Mouse (Mus musculus): ENCODE results near the gene Ctsw. TPM values are rescaled to one million over a fixed set of nuclear protein-coding genes. Genes with fewer than 3 reads are reported as not detected.

Ctsw gene
- polyA plus RNA-seq, 1 experiment from 2014 or later = 3.7 TPM

DNA sequence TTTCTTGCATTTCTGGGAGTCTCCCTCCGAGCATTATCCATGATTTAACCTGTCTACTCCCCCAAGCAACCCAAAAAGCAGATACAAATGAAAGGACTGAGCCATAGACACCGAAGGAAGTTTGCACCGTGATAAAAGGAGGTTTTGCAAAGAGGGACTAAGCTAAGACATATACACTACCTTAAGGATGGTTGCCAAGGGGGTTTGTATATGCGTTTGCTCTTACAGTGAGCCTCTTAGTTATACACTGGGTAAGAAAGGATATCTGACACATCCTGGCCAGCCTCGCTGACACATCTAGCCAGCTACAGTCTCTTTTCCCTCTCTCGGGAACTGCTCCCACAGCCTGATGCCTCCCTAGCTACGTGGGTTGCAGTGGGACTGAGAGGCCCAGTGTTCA is 34.4 kb downstream of the Ctsw start:
- WGBS = 64% methylated on average over 7 of the region's 7 CpGs
- Histone ChIP-seq H3K4me3 (peak overlapping the region; percentile 15; the same call in 1 of the 2 replicates), H3K9me3 (replicated peaks) (no peaks in the 10 kb centered on the region), H3K4me2 (replicated peaks) (peak overlapping the region; percentile 49), H3K36me3 (0 out of 2 replicates have a peak, but pooled peaks cover 4% of the 10 kb centered on the region), H3K27ac (no peak overlapping the region), H3K9ac (0 out of 2 replicates have a peak overlapping the region, but pooled peaks have one; percentile 49), H3K4me1 (peaks cover 17% of the 10 kb centered on the region), H3K27me3 (peaks cover 5% of the 10 kb centered on the region; the same call in 1 of the 2 replicates)
- ATAC-seq (ENCODE audit: low FRiP score) = no peak

- H3K4me2 ChIP-seq (replicated peaks) = peak overlapping the region; percentile 49
- peak overlapping the region; percentile 49; the same call in 1 of the 2 replicates for H3K9ac ChIP-seq
- peaks cover 5% of the 10 kb centered on the region; the same call in 1 of the 2 replicates for H3K27me3 ChIP-seq
- H3K9me3 ChIP-seq (replicated peaks) = no peaks in the 10 kb centered on the region
- peaks cover 17% of the 10 kb centered on the region for H3K4me1 ChIP-seq
- 0 out of 2 replicates have a peak, but pooled peaks cover 4% of the 10 kb centered on the region for H3K36me3 ChIP-seq
- peak overlapping the region; percentile 15; the same call in 1 of the 2 replicates for H3K4me3 ChIP-seq
- 12% methylated on average over 16 of the region's 16 CpGs for WGBS
- H3K27ac ChIP-seq = peak overlapping the region; percentile 45; the same call in 1 of the 2 replicates
- no peak; the same call in 1 of the 2 replicates for ATAC-seq (ENCODE audit: low FRiP score)
Measured at GRCm38 (mm10) chr19:5432992-5433852, 35.1 kb downstream of the Ctsw start.

GRCm38 (mm10) chr19:5431911-5432464 is 36.3 kb downstream of the Ctsw start:
- peaks cover 20% of the 10 kb centered on the region for H3K4me1 ChIP-seq
- 82% methylated on average over 4 of the region's 4 CpGs for WGBS
- peaks cover 5% of the 10 kb centered on the region; the same call in 1 of the 2 replicates for H3K27me3 ChIP-seq
- peaks cover 7% of the 10 kb centered on the region for H3K36me3 ChIP-seq
- H3K27ac ChIP-seq = no peak overlapping the region
- no peak overlapping the region for H3K9ac ChIP-seq
- H3K9me3 ChIP-seq (replicated peaks) = no peaks in the 10 kb centered on the region
- ATAC-seq (ENCODE audit: low FRiP score) = no peak
- no peak overlapping the region for H3K4me3 ChIP-seq
- H3K4me2 ChIP-seq (replicated peaks) = no peak overlapping the region

GRCm38 (mm10) chr19:5430408-5430807 is 37.9 kb downstream of the Ctsw start:
- ATAC-seq (ENCODE audit: low FRiP score) = no peak
- Histone ChIP-seq H3K4me2 (replicated peaks) (no peak overlapping the region), H3K9ac (no peak overlapping the region), H3K27me3 (peaks cover 5% of the 10 kb centered on the region; the same call in 1 of the 2 replicates), H3K4me1 (peaks cover 34% of the 10 kb centered on the region), H3K36me3 (peaks cover 19% of the 10 kb centered on the region), H3K4me3 (no peak overlapping the region), H3K27ac (no peak overlapping the region), H3K9me3 (replicated peaks) (no peaks in the 10 kb centered on the region)
- WGBS = 92% methylated on average over 1 of the region's 1 CpGs

GRCm38 (mm10) chr19:5429806-5430205 is 38.5 kb downstream of the Ctsw start:
- Histone ChIP-seq H3K27me3 (peaks cover 5% of the 10 kb centered on the region; the same call in 1 of the 2 replicates), H3K9ac (no peak overlapping the region), H3K27ac (no peak overlapping the region), H3K36me3 (peaks cover 19% of the 10 kb centered on the region), H3K9me3 (replicated peaks) (no peaks in the 10 kb centered on the region), H3K4me2 (replicated peaks) (no peak overlapping the region), H3K4me3 (no peak overlapping the region), H3K4me1 (peaks cover 34% of the 10 kb centered on the region)
- WGBS = 71% methylated on average over 8 of the region's 8 CpGs
- no peak for ATAC-seq (ENCODE audit: low FRiP score)

- Histone ChIP-seq H3K9me3 (replicated peaks) (no peaks in the 10 kb centered on the region), H3K9ac (no peak overlapping the region), H3K4me1 (peaks cover 33% of the 10 kb centered on the region), H3K4me3 (no peak overlapping the region), H3K4me2 (replicated peaks) (no peak overlapping the region), H3K27me3 (peaks cover 3% of the 10 kb centered on the region; the same call in 1 of the 2 replicates), H3K27ac (no peak overlapping the region), H3K36me3 (peaks cover 19% of the 10 kb centered on the region)
- 92% methylated on average over 4 of the region's 4 CpGs for WGBS
- no peak for ATAC-seq (ENCODE audit: low FRiP score)
Measured at GRCm38 (mm10) chr19:5429219-5429618, 39.1 kb downstream of the Ctsw start.

DNA sequence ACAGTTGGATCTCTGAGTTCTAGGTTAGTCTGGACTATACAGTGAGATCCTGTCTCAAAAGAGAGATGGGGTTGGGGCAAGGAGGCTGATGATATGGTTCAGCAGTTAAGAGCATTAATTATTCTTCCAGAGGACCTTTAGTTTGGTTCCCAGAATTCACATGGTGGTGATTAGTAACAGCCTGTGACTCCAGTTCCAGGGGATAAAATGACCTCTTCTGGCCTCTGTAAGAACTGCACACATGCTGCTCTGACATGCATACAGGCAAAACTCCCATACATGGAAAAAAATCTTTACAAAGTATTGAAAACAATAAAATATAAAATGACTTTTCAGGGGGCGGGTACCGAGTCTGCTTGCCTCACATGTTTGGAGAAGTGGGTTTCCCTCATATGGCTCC is 40.2 kb downstream of the Ctsw start:
- Histone ChIP-seq H3K4me1 (peaks cover 32% of the 10 kb centered on the region), H3K9me3 (replicated peaks) (no peaks in the 10 kb centered on the region), H3K4me3 (no peak overlapping the region), H3K27ac (no peak overlapping the region), H3K36me3 (peaks cover 19% of the 10 kb centered on the region), H3K27me3 (no peaks in the 10 kb centered on the region), H3K4me2 (replicated peaks) (no peak overlapping the region), H3K9ac (no peak overlapping the region)
- 89% methylated on average over 2 of the region's 2 CpGs for WGBS
- no peak for ATAC-seq (ENCODE audit: low FRiP score)

DNA sequence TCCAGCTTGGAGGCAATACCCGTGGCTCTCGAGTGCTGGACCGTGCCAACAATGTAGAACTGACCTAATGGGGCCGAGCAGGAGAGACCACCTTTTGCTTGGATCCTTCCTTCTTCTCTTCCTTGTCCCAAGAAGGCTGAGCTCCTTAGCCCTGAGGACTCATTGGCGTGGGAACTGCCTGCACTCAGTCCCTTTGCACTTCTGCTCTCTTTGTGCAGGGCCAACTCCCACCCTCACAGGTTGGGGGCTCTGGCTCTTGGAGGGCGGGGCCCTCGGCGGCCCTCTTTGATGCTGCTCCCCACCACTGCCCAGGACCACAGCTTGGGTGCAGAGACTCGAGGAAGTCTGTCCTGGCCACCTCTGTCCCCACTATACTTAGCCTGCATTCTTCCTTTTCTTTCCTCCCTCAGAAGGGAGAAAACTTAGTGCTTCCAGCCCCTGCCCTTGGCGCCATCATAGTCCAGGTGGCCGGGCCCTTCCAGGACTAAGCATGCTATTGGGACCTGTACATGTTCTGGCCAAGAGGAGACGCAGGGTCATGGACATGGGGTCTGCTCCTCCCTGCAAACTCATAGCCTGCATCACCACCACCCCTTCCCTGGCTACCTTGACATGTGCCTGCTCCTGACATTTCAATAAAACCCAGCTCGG is 41.5 kb downstream of the Ctsw start:
- 92% methylated on average over 13 of the region's 13 CpGs for WGBS
- no peak for ATAC-seq (ENCODE audit: low FRiP score)
- no peak overlapping the region for H3K27ac ChIP-seq
- H3K4me1 ChIP-seq = peaks cover 36% of the 10 kb centered on the region
- H3K9me3 ChIP-seq (replicated peaks) = no peaks in the 10 kb centered on the region
- H3K4me3 ChIP-seq = 0 out of 2 replicates have a peak overlapping the region, but pooled peaks have one; percentile 77
- peak overlapping the region; percentile 81 for H3K4me2 ChIP-seq (replicated peaks)
- no peaks in the 10 kb centered on the region for H3K27me3 ChIP-seq
- peaks cover 30% of the 10 kb centered on the region for H3K36me3 ChIP-seq
- H3K9ac ChIP-seq = peak overlapping the region; percentile 90

GRCm38 (mm10) chr19:5425906-5426565 is 42.3 kb downstream of the Ctsw start:
- Histone ChIP-seq H3K4me1 (peaks cover 36% of the 10 kb centered on the region), H3K9me3 (replicated peaks) (no peaks in the 10 kb centered on the region), H3K27me3 (no peaks in the 10 kb centered on the region), H3K27ac (peak overlapping the region; percentile 94), H3K36me3 (peaks cover 37% of the 10 kb centered on the region), H3K4me2 (replicated peaks) (peak overlapping the region; percentile 81), H3K9ac (peak overlapping the region; percentile 90), H3K4me3 (peak overlapping the region; percentile 77)
- 89% methylated on average over 18 of the region's 18 CpGs for WGBS
- ATAC-seq (ENCODE audit: low FRiP score) = no peak

DNA sequence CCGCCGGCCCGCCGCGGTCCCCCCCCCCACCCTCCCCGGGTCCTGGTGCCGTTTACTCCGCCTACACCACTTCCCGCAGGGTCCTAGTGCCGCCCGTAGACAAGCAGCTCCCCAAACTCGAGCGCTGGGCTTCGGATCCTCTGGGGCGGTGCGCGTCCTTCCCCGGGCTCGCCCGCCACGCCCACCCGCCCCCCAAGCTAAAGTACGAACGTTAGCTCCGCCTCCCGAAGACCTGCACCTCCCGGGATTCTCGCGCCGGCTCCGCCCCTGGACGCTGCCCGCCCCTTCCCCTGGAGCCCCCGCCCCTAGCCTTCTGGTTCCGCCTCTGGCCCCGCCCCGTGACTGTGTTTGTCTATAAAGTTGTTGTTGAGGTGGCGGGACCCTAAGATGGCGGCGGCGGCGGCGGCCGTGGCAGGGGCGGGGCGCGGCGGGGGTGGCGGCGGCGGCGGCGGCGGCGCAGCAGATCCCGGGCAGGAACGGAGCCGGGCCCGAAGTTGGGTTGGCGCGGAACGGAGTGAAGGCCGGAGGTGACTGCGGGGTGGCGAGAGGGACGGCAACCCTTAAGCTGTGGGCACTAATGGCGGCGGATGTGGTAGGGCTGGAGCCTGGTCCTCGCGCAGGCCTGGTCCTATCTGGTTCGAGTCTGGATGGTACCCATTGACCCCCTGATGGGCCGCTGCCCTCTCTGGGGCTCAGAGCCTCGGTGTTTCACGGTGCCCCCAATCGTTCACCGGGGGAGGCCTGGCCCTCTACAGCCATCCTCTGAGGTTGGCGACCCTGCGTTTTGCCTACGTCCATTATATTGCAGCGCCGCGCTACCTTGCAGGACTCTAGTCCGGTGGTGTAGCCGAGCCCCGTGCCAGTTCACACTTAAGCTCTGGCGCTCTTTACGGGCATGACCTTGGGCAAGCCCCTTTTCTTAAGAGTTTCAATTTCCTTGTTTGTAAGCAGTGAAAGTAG is 43.2 kb downstream of the Ctsw start, which contains the start of the genes Drap1 and AI837181:
Gene Drap1, minus strand, starts transcription at position 198 of the 960 bp plus-strand sequence.
Gene AI837181, plus strand, starts transcription at position 363 of the 960 bp plus-strand sequence.
- H3K4me1 ChIP-seq = peaks cover 36% of the 10 kb centered on the region
- no peaks in the 10 kb centered on the region for H3K27me3 ChIP-seq
- H3K9ac ChIP-seq = peak within 1 kb of the TSS; percentile 90
- no peaks in the 10 kb centered on the region for H3K9me3 ChIP-seq (replicated peaks)
- peak within 1 kb of the TSS; percentile 77 for H3K4me3 ChIP-seq
- ATAC-seq (ENCODE audit: low FRiP score) = peak; percentile 90
- peak within 1 kb of the TSS; percentile 88 for H3K4me2 ChIP-seq (replicated peaks)
- peak within 1 kb of the TSS; percentile 94 for H3K27ac ChIP-seq
- WGBS = under 1% methylated on average over 51 of the region's 87 CpGs
- H3K36me3 ChIP-seq = peaks cover 46% of the 10 kb centered on the region

Measured in hindbrain, embryonic 12.5 days (tissue).